Comparison of ENCODE assay signal across 8 mouse cellular contexts in genomic region chr13:75943189-75944043, GRCm38 (mm10). TPM values are rescaled to one million over a fixed set of nuclear protein-coding genes. Genes with fewer than 3 reads are reported as not detected.
A peak's percentile ranks its signal among the peaks of the same experiment; 100 is the strongest.
DNase-seq lines count a peak whose midpoint lies in the region; ATAC-seq and TF ChIP-seq lines count a peak whose summit lies in the region.

Gene Rhobtb3 (minus strand): TSS chr13:75943925.

- peak within 1 kb of the TSS; percentile 88 for H3K9ac ChIP-seq in intestine, postnatal 0 days (ENCODE audit: low read depth, low read length)
- peak within 1 kb of the TSS; percentile 96 for H3K9ac ChIP-seq in midbrain, embryonic 11.5 days (ENCODE audit: low read length)

- H3K4me2 ChIP-seq in intestine, postnatal 0 days (replicated peaks; ENCODE audit: low read depth), result peak within 1 kb of the TSS; percentile 88
- H3K4me2 ChIP-seq in midbrain, embryonic 11.5 days, result peak within 1 kb of the TSS; percentile 54

- ATAC-seq in intestine, postnatal 0 days, result peak; percentile 81
- ATAC-seq in midbrain, embryonic 11.5 days (ENCODE audit: low FRiP score), result peak; percentile 93

- WGBS in embryonic facial prominence, embryonic 10.5 days, result under 1% methylated on average over 110 of the region's 110 CpGs
- under 1% methylated on average over 110 of the region's 110 CpGs for WGBS in intestine, postnatal 0 days
- WGBS in midbrain, embryonic 11.5 days, result under 1% methylated on average over 86 of the region's 110 CpGs
- under 1% methylated on average over 110 of the region's 110 CpGs for WGBS in small intestine, adult 2 months

- peaks cover 29% of the 10 kb centered on the region for H3K36me3 ChIP-seq in embryonic facial prominence, embryonic 10.5 days (replicated peaks)
- H3K36me3 ChIP-seq in intestine, postnatal 0 days (ENCODE audit: control insufficient read depth, insufficient read depth), result 0 out of 2 replicates have a peak, but pooled peaks cover 6% of the 10 kb centered on the region
- peaks cover 1% of the 10 kb centered on the region; the same call in 1 of the 2 replicates for H3K36me3 ChIP-seq in midbrain, embryonic 11.5 days (ENCODE audit: control insufficient read depth, insufficient read depth, low read length)
- H3K36me3 ChIP-seq in small intestine, adult 2 months (ENCODE audit: control insufficient read depth, insufficient read depth, low read length), result no peaks in the 10 kb centered on the region

- TF ChIP-seq POLR2A in small intestine, adult 2 months (IDR thresholded peaks at IDR 0.05; ENCODE audit: low read depth, low read length), result no peak

- peak within 1 kb of the TSS; percentile 100 for H3K27ac ChIP-seq in embryonic facial prominence, embryonic 10.5 days (replicated peaks)
- peak within 1 kb of the TSS; percentile 86 for H3K27ac ChIP-seq in intestine, postnatal 0 days (ENCODE audit: low read depth, low read length)
- H3K27ac ChIP-seq in midbrain, embryonic 11.5 days (ENCODE audit: low read depth, low read length), result peak within 1 kb of the TSS; percentile 99
- H3K27ac ChIP-seq in small intestine, adult 2 months (ENCODE audit: insufficient read depth, low read depth, low read length), result peak within 1 kb of the TSS; percentile 50

- H3K4me3 ChIP-seq in embryonic facial prominence, embryonic 10.5 days, result peak within 1 kb of the TSS; percentile 88
- peak within 1 kb of the TSS; percentile 67 for H3K4me3 ChIP-seq in intestine, postnatal 0 days (ENCODE audit: low read depth, low read length)
- peak within 1 kb of the TSS; percentile 79 for H3K4me3 ChIP-seq in midbrain, embryonic 11.5 days (ENCODE audit: low read depth, low read length)
- H3K4me3 ChIP-seq in small intestine, adult 2 months (ENCODE audit: low read depth, low read length), result peak within 1 kb of the TSS; percentile 92

- H3K27me3 ChIP-seq in embryonic facial prominence, embryonic 10.5 days (replicated peaks; ENCODE audit: low read depth, poor library complexity, severe bottlenecking), result no peaks in the 10 kb centered on the region
- H3K27me3 ChIP-seq in intestine, postnatal 0 days (replicated peaks; ENCODE audit: control insufficient read depth, insufficient read depth, low read length), result no peaks in the 10 kb centered on the region
- no peaks in the 10 kb centered on the region for H3K27me3 ChIP-seq in midbrain, embryonic 11.5 days (ENCODE audit: control insufficient read depth, insufficient read depth, low read length)
- no peaks in the 10 kb centered on the region for H3K27me3 ChIP-seq in small intestine, adult 2 months (ENCODE audit: control insufficient read depth, insufficient read depth, low read length)

- peaks cover 19% of the 10 kb centered on the region for H3K4me1 ChIP-seq in embryonic facial prominence, embryonic 10.5 days
- H3K4me1 ChIP-seq in intestine, postnatal 0 days (replicated peaks; ENCODE audit: control insufficient read depth, insufficient read depth, low read length), result 0 out of 2 replicates have a peak, but pooled peaks cover 6% of the 10 kb centered on the region
- H3K4me1 ChIP-seq in midbrain, embryonic 11.5 days (ENCODE audit: control insufficient read depth, insufficient read depth, low read length), result peaks cover 11% of the 10 kb centered on the region
- H3K4me1 ChIP-seq in small intestine, adult 2 months (ENCODE audit: control insufficient read depth, insufficient read depth, insufficient read length, low read length), result no peaks in the 10 kb centered on the region; the same call in 1 of the 2 replicates

- intact Hi-C loops in left cerebral cortex, postnatal 4 days (cut with DNase I), result loop anchor here (5.0 kb wide), 1 partner anchor 74 kb away; the partner anchor contains the start of gene Rfesd

- peak; percentile 24; the same call in 1 of the 2 replicates for TF ChIP-seq CTCF in intestine, postnatal 0 days (IDR thresholded peaks at IDR 0.05; ENCODE audit: low read depth)
- no peak for TF ChIP-seq CTCF in small intestine, adult 2 months (IDR thresholded peaks at IDR 0.05; ENCODE audit: extremely low read depth, insufficient read length, insufficient replicate concordance, low read depth, low read length)

- H3K9me3 ChIP-seq in embryonic facial prominence, embryonic 10.5 days, result no peaks in the 10 kb centered on the region
- no peaks in the 10 kb centered on the region for H3K9me3 ChIP-seq in intestine, postnatal 0 days (ENCODE audit: control insufficient read depth)
- H3K9me3 ChIP-seq in midbrain, embryonic 11.5 days (ENCODE audit: control insufficient read depth, low read length), result no peaks in the 10 kb centered on the region

- peak; percentile 59 to 69 for DNase-seq in urinary bladder, adult 18-20 months (ENCODE audit: low spot score in 2 of 2)
- no peak for DNase-seq in urinary bladder, postnatal 10 days (ENCODE audit: low spot score)
- DNase-seq in embryonic facial prominence, embryonic 10.5 days (ENCODE audit: low spot score), result peak; percentile 98
- DNase-seq in heart, adult 11 months, result peak; percentile 98
- peak; percentile 83 for DNase-seq in left cerebral cortex, postnatal 4 days
- peak; percentile 99 for DNase-seq in midbrain, embryonic 11.5 days (ENCODE audit: low spot score, missing footprints)

RNA-seq across cellular contexts. Expression of gene Rhobtb3, which starts in this region (rescaled TPM):
- polyA plus RNA-seq in embryonic facial prominence, embryonic 10.5 days (2016; fragmentation: Nextera tagmentation; extraction: Ambion mirVana), result 52.1 and 52.7 TPM in 2 replicates
- polyA plus RNA-seq in intestine, postnatal 0 days (2015; fragmentation: Nextera tagmentation; extraction: Ambion mirVana), result 10.1 and 10.6 TPM in 2 replicates
- total RNA-seq in left cerebral cortex, postnatal 4 days (2021), result 10 to 100 TPM; 29.7 to 33.7 TPM
- 71.1 and 72.3 TPM in 2 replicates for polyA plus RNA-seq in midbrain, embryonic 11.5 days (2014; fragmentation: Nextera tagmentation; extraction: Ambion mirVana)
- 3.9 and 8.3 TPM in 2 replicates for polyA plus RNA-seq in small intestine, adult 2 months (2012; rRNA removed)

Comparison
In these comparisons a context has a peak if more than half of its experiments do, and no peak if none do; other contexts are left out.
1. H3K27ac ChIP-seq: peak in every context shown above with its lines; median percentile 100 in embryonic facial prominence, embryonic 10.5 days; 99 in midbrain, embryonic 11.5 days; 86 in intestine, postnatal 0 days; 50 in small intestine, adult 2 months.